Mouse (Mus musculus): ENCODE data around the gene Oxct2a.
A peak's percentile ranks its signal among the peaks of the same experiment; 100 is the strongest.
"Not testable (repeated sequence)": the region's sequence is repeated elsewhere in the genome, so short reads cannot be mapped to it uniquely, and the experiment has no call there.

Gene Oxct2a

DNA sequence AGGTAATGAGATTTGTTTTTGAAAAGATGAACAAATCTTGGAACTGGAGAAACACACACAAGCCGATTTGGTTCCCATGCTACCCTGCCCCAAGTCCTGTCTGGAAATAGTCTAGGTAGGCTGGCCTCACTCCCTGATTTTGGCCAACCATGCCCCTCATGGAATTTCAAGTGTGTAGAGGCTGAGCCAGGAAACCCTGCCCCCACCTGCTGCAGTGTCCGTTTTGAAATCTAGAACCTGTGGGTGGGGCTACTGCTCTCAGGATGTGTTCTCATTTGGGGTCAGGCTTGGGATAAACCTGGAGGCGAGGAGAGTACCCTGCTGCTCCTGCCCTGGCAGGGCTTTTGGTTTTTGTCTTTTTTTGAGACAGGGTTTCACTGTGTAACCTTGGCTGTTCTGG lies 15.1 kb downstream of the Oxct2a start:
- DNase-seq = no peak

GRCm38 (mm10) chr4:123306999-123307398 lies 16.4 kb downstream of the Oxct2a start:
- DNase-seq = no peak

DNA sequence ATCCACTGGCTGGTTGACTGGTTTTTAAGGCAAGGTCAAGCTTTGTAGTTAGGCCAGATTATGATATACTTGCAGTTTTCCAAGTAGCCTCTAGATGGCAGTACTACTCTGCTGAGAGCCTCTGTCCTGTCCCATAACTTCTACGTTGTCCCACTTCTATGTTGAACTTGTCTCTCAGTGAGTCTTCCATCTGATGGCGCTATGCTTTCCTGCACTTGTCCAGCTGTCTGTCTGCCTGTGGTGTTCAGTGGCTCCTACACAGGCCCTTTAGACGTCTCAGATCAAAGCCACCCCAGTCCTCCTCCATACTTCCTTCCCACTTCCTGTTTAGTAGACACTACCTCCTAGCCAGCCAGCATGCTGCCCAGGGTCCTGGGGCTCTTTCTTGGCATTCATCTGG lies 17.6 kb downstream of the Oxct2a start:
- peak; percentile 42 for DNase-seq

DNA sequence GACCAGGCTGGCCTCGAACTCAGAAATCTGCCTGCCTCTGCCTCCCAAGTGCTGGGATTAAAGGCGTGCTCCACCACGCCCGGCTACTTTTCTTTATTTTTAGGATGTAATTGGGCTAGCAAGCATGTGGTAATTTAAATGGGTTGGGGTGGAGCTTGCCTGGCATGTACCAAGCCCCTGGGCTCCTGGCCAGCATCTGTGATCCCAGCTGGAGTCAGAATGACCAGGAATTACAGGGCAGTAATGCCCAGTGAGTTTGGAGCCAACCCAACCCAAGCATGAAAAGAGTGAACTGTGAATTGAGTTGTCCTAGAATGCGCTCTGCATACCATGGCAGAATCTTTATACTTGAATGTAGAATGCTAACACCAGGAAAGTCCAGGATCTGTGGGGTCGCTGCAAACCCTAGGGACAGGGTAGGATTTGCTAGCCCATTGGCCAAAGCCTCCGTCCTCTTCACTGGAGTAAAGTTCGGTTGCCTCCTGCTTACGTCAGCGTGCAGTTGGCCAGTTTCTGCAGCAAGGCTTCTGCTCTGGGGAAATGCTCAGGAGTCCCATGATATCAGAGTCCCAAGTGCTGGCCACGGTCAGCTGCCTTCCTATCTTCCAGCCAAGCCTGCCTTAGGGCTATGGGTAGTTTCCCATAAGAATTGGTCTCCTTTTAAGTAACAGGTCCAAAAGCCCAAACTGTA lies 24.3 kb downstream of the Oxct2a start:
- DNase-seq = no peak

- peak; percentile 11 for DNase-seq
These were observed 25.2 kb downstream of the Oxct2a start for GRCm38 (mm10) chr4:123298226-123298625.

DNA sequence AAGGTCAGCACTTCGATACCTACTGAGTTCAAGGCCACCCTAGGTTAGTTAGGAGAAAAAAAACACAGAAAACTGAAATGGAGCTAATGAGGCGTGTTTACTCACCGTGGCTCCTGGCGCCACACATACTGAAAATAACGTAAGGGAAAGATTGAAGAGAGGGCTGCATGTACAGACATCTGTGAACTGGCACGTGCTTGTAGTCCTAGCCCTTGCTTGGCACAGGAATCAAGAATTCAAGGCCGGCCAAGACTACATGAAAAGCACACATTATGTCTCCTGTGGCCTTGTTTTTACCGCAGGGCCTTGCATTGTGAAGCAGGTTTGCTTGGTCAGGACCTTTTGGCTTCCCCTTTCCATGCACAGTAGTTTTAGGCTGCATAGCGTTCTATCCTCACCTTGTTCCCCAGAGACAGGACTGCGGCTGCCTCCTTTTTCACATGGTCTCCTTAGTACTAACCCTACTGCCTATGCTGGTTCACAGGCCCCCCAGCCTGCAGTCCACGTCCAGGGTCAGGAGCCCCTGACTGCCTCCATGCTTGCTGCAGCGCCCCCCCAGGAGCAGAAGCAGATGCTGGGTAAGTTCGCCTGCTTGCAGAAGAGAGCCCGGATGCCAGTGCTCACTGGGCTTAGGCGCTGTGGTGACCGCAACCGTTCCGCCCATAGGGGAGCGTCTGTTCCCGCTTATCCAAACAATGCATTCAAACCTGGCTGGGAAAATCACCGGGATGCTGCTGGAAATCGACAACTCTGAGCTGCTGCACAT lies 26.1 kb downstream of the Oxct2a start:
- no peak for DNase-seq

DNA sequence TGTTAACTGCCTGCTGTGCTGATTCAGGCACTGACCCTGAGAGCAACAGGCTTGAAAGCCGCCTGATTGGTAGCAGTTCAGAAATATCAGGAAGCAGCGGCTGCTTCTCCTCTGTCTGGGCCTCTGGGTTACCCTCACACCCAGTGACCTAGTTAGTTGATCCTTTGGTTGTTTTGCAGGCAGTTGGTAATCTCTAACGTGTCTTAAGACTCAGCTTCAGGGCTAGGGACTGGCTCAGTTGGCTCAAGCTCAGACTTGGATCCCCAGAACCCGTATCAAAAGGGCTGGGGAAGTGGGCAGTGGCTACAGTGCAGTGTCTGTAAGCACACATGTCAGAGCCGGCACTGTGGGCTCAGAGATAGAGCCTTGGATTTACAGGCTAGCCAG lies 27.3 kb downstream of the Oxct2a start:
- DNase-seq = no peak

GRCm38 (mm10) chr4:123295516-123296147 lies 27.8 kb downstream of the Oxct2a start:
- DNase-seq = no peak

DNA sequence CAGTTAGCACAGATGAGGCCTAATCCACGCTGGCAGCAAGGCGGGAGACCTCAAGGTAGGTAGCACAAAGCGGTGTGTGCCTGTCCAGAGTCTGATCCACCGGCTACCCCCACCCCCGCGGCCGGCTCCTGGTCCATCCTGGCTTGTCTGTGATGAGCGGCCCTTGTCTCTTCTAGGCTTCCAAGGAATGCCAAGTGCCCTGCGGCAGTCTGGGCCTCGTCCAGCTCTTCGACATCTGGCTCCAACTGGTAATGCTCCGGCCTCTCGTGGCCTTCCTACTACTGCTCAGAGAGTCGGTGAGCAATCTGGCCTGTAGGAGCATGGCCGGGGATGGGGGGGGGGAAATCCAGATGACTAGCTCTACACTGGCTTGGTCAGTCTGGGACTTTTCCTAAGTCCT lies 28.4 kb downstream of the Oxct2a start:
- DNase-seq = not testable (repeated sequence)

GRCm38 (mm10) chr4:123293661-123294443 lies 29.6 kb downstream of the Oxct2a start:
- DNase-seq = no peak

GRCm38 (mm10) chr4:123292989-123293388 lies 30.4 kb downstream of the Oxct2a start:
- DNase-seq = no peak

- no peak for DNase-seq
These were observed 31.0 kb downstream of the Oxct2a start for GRCm38 (mm10) chr4:123292390-123292789.

GRCm38 (mm10) chr4:123289038-123289437 lies 34.4 kb downstream of the Oxct2a start:
- no peak for DNase-seq

DNA sequence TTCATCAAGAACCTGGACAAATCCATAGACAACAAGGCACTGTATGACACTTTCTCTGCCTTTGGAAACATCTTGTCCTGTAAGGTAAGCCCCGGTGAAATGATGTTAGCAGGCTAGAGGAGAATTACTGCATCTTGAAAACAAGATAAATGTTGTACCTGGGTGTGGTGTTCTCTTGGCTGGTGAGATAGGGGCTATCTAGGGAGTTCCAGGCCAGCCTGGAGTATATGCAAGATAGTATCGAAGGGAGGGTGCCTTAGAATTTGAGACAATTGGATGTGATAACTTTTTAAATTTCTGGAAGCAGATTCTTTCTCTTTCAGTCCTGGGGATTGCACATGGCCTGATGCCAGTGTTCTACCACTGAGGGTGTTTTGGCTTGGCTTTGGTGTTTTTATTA lies 36.6 kb downstream of the Oxct2a start:
- no peak for DNase-seq

DNA sequence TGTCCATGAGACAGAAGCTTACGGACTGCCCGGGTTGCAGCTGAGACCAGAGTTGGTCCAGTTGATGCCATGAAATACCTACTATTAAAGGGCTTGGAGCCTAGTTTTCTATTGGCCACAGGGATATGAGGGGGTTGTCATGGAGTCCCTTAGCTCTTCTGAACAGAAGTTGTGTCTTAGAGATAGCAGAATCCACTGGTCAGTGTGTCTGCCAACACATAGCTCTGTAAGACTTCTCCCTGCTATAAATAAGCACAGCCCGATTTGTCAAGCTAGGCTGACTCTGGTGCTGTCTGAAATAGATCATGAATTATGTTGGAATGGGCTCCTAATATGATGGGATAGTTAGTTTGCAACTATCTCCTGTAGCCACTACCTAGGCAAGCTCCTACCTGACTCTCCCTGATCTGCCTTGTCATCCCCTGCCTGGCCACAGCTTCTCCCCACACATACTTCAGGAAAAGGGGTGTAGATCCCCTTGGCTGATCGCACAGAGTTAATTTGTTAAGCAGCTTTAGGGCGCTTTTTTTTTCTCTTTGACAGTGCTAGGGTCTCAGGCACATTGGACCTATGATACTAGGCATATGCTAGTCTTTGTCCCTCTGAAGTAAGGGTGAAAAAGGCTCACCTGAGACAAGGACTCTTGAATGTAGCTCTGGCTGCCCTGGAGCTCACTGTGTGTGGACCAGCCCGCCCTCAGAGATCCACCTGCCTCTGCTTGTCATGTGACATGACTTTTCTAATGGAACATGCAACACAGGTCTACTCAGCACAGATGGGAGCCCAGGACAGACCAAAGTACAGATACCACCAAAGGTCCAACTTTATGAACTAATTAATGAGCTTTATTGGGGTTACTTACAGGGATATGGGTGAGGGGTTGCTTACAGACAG lies 38.5 kb downstream of the Oxct2a start:
- DNase-seq = no peak

- DNase-seq = peak; percentile 7
These were observed 39.8 kb downstream of the Oxct2a start for GRCm38 (mm10) chr4:123283675-123284064.

- peak; percentile 24 for DNase-seq
These were observed 40.3 kb downstream of the Oxct2a start for GRCm38 (mm10) chr4:123282915-123283674.

GRCm38 (mm10) chr4:123282500-123282899 lies 40.9 kb downstream of the Oxct2a start:
- peak; percentile 91 for DNase-seq

DNA sequence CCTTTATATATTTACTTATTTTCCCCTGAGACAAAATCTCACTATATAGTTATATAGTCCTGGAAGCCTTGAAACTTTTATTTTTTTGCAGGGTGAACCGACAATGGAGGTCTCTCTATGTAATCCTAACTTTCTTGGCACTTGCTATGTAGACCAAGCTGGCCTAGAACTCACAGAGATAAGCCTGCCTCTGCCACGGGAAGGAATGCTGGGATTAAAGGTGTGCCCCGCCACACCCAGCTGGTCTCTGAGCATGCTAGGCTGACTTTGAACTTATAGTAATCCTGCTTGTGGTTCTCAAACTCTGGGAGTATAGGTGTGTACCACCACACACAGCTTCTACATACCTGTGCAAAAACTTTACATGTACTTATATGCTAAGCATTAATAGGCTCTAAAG lies 43.3 kb downstream of the Oxct2a start:
- DNase-seq = no peak
